Mouse (Mus musculus): ENCODE data around the gene Rnf6. TPM values are rescaled to one million over a fixed set of nuclear protein-coding genes. Genes with fewer than 3 reads are reported as not detected.

Rnf6 gene
- total and polyA plus RNA-seq, 3 experiments = 15.6 to 43.1 (median 40.6) TPM

DNA sequence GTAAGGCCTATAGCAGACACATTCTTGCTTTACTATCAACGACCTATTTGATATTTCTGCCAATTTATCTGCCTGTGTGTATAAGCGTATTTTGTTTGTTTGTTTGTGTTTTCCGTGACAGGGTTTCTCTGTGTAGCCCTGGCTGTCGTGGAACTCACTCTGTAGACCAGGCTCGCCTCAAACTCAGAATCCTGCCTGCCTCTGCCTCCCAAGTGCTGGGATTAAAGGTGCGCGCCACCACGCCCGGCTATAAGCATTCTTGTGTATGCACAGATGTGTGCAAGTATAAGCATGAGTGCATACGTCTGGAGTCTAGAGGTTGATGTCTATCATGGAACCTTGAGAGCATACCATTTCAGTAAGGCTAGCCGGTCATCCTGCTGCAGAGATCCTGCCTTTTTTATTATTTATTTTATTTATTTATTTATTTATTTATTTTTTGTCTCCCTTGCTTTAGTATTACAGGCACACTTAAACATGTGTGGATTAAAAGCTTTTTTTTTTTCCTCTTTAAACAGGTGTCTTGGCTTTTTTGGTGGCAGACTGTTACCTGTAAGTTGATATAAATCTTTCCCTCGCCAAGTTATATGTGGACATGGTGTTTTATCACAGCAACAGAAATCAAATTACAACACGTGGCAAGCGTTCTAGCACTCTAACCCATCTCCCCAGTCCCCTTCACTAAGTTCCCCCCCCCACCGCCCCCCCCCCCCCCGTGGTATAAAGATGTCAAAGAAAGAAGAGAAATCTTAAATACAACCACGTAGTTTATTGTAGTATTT lies 8.7 kb upstream of the Rnf6 start:
- Histone ChIP-seq H3K4me1 (ENCODE audit: control insufficient read depth, insufficient read depth, low read length) (no peaks in the 10 kb centered on the region; the same call in 1 of the 2 replicates), H3K79me2 (replicated peaks; ENCODE audit: control insufficient read depth, insufficient read depth, low read length) (no peaks in the 10 kb centered on the region; the same call in 1 of the 2 replicates), H3K9ac (ENCODE audit: low read depth, low read length) (no peak overlapping the region), H3K27me3 (ENCODE audit: control insufficient read depth, insufficient read depth, low read length) (no peaks in the 10 kb centered on the region), H3K4me3 (peak overlapping the region; percentile 68), H3K36me3 (ENCODE audit: control insufficient read depth, insufficient read depth, low read length) (peaks cover 4% of the 10 kb centered on the region; the same call in 1 of the 2 replicates), H3K27ac (peak overlapping the region; percentile 93; the same call in 1 of the 2 replicates)
- TF ChIP-seq CTCF (IDR thresholded peaks at IDR 0.05) = no peak
- TF ChIP-seq POLR2A (IDR thresholded peaks at IDR 0.05; ENCODE audit: insufficient read depth, low read depth, low read length) = no peak
- no peak for TF ChIP-seq EP300 (IDR thresholded peaks at IDR 0.05; ENCODE audit: insufficient read depth, low read depth, low read length)
- intact Hi-C loops (cut with DNase I) = loop anchor here (5.0 kb wide), 1 partner anchor 57 kb away; no protein-coding TSS in a partner anchor
- no peak for DNase-seq
- WGBS = 58% methylated on average over 17 of the region's 17 CpGs

- no peak for DNase-seq
- TF ChIP-seq EP300 (IDR thresholded peaks at IDR 0.05; ENCODE audit: insufficient read depth, low read depth, low read length) = no peak
- no peak for TF ChIP-seq POLR2A (IDR thresholded peaks at IDR 0.05; ENCODE audit: insufficient read depth, low read depth, low read length)
- TF ChIP-seq CTCF (IDR thresholded peaks at IDR 0.05) = no peak
These were observed 6.1 kb upstream of the Rnf6 start for GRCm38 (mm10) chr5:146227496-146227895.

DNA sequence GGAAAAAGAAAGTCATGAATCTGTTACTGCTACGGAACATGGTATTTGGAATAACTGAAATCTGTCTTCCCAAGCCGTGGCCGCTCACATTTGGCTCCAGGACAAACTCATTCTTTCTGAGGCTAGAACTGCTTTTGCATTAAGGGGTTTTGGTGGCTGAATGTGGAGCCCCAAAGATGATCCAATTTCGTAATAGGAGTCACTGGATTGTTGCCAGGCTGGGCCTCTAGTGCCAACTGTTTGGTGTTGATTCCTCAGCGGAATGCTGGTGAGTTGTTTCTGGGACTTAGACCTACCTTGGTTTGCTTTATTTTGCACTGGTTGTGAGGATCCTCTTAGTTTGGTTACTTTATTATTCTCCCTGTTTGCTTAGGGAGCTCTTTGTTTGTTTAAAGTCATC lies 2.4 kb upstream of the Rnf6 start:
- intact Hi-C loops (cut with DNase I) = no loop called here
- no peak overlapping the region for H3K4me3 ChIP-seq
- 86% methylated on average over 5 of the region's 5 CpGs for WGBS
- DNase-seq = no peak
- no peaks in the 10 kb centered on the region for H3K79me2 ChIP-seq (replicated peaks; ENCODE audit: control insufficient read depth, insufficient read depth, low read length)
- no peak overlapping the region for H3K9ac ChIP-seq (ENCODE audit: low read depth, low read length)
- H3K27ac ChIP-seq = no peak overlapping the region
- peaks cover 1% of the 10 kb centered on the region; the same call in 1 of the 2 replicates for H3K4me1 ChIP-seq (ENCODE audit: control insufficient read depth, insufficient read depth, low read length)
- no peaks in the 10 kb centered on the region for H3K27me3 ChIP-seq (ENCODE audit: control insufficient read depth, insufficient read depth, low read length)
- TF ChIP-seq CTCF (IDR thresholded peaks at IDR 0.05) = no peak
- TF ChIP-seq POLR2A (IDR thresholded peaks at IDR 0.05; ENCODE audit: insufficient read depth, low read depth, low read length) = no peak
- TF ChIP-seq EP300 (IDR thresholded peaks at IDR 0.05; ENCODE audit: insufficient read depth, low read depth, low read length) = no peak
- H3K36me3 ChIP-seq (ENCODE audit: control insufficient read depth, insufficient read depth, low read length) = peaks cover 7% of the 10 kb centered on the region

More at GRCm38 (mm10) chr5:146227496-146227895, 6.1 kb upstream of the Rnf6 start:
- Histone ChIP-seq H3K79me2 (replicated peaks; ENCODE audit: control insufficient read depth, insufficient read depth, low read length) (no peaks in the 10 kb centered on the region), H3K36me3 (ENCODE audit: control insufficient read depth, insufficient read depth, low read length) (no peaks in the 10 kb centered on the region), H3K4me3 (no peak overlapping the region), H3K27ac (no peak overlapping the region), H3K27me3 (ENCODE audit: control insufficient read depth, insufficient read depth, low read length) (no peaks in the 10 kb centered on the region), H3K9ac (ENCODE audit: low read depth, low read length) (no peak overlapping the region), H3K4me1 (ENCODE audit: control insufficient read depth, insufficient read depth, low read length) (no peaks in the 10 kb centered on the region; the same call in 1 of the 2 replicates)
- intact Hi-C loops (cut with DNase I) = no loop called here
- WGBS = 81% methylated on average over 8 of the region's 8 CpGs

GRCm38 (mm10) chr5:146221722-146222121 lies 367 bp upstream of the Rnf6 start:
- no peaks in the 10 kb centered on the region for H3K79me2 ChIP-seq (replicated peaks; ENCODE audit: control insufficient read depth, insufficient read depth, low read length)
- H3K4me1 ChIP-seq (ENCODE audit: control insufficient read depth, insufficient read depth, low read length) = peaks cover 1% of the 10 kb centered on the region; the same call in 1 of the 2 replicates
- no peak for DNase-seq
- peak overlapping the region; percentile 99 for H3K27ac ChIP-seq
- TF ChIP-seq CTCF (IDR thresholded peaks at IDR 0.05) = no peak
- TF ChIP-seq EP300 (IDR thresholded peaks at IDR 0.05; ENCODE audit: insufficient read depth, low read depth, low read length) = no peak
- TF ChIP-seq POLR2A (IDR thresholded peaks at IDR 0.05; ENCODE audit: insufficient read depth, low read depth, low read length) = no peak
- peak overlapping the region; percentile 76 for H3K4me3 ChIP-seq
- 31% methylated on average over 6 of the region's 6 CpGs for WGBS
- intact Hi-C loops (cut with DNase I) = loop anchor here (1.0 kb wide), 1 partner anchor 10 kb away; the partner anchor contains the start of gene Cdk8
- peak overlapping the region; percentile 88; the same call in 1 of the 2 replicates for H3K9ac ChIP-seq (ENCODE audit: low read depth, low read length)
- no peaks in the 10 kb centered on the region for H3K27me3 ChIP-seq (ENCODE audit: control insufficient read depth, insufficient read depth, low read length)
- H3K36me3 ChIP-seq (ENCODE audit: control insufficient read depth, insufficient read depth, low read length) = peaks cover 16% of the 10 kb centered on the region

DNA sequence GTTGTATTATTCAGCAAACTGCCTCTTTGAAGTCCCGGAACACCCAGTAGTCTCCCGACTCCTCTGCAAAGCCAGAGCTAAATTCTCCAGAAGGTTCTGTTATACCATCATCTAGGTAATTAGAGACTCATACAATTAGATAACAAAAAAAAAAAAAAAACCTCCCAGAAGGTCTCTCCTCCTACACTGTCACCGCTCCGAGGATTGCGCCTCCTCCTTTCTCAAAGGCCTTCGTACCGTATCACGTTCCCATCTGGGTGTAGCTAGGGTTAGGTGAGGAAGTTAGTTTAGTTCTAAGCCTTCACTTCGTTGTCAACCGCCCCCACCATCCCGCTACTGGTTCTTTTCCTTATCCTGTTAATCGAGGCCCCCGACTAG lies 865 bp downstream of the Rnf6 start:
- Histone ChIP-seq H3K4me1 (ENCODE audit: control insufficient read depth, insufficient read depth, low read length) (peaks cover 1% of the 10 kb centered on the region; the same call in 1 of the 2 replicates), H3K9ac (ENCODE audit: low read depth, low read length) (peak overlapping the region; percentile 39), H3K36me3 (ENCODE audit: control insufficient read depth, insufficient read depth, low read length) (peaks cover 19% of the 10 kb centered on the region), H3K27me3 (ENCODE audit: control insufficient read depth, insufficient read depth, low read length) (no peaks in the 10 kb centered on the region), H3K4me3 (peak overlapping the region; percentile 76), H3K79me2 (replicated peaks; ENCODE audit: control insufficient read depth, insufficient read depth, low read length) (no peaks in the 10 kb centered on the region), H3K27ac (peak overlapping the region; percentile 99)
- TF ChIP-seq EP300 (IDR thresholded peaks at IDR 0.05; ENCODE audit: insufficient read depth, low read depth, low read length) = no peak
- TF ChIP-seq POLR2A (IDR thresholded peaks at IDR 0.05; ENCODE audit: insufficient read depth, low read depth, low read length) = no peak
- TF ChIP-seq CTCF (IDR thresholded peaks at IDR 0.05) = no peak
- 4% methylated on average over 13 of the region's 13 CpGs for WGBS
- intact Hi-C loops (cut with DNase I) = no loop called here
- DNase-seq = no peak

GRCm38 (mm10) chr5:146205537-146205936 lies 15.8 kb downstream of the Rnf6 start:
- H3K79me2 ChIP-seq (replicated peaks; ENCODE audit: control insufficient read depth, insufficient read depth, low read length) = no peaks in the 10 kb centered on the region; the same call in 1 of the 2 replicates
- no peak for DNase-seq
- H3K27ac ChIP-seq = no peak overlapping the region
- 90% methylated on average over 5 of the region's 5 CpGs for WGBS
- H3K36me3 ChIP-seq (ENCODE audit: control insufficient read depth, insufficient read depth, low read length) = no peaks in the 10 kb centered on the region
- TF ChIP-seq EP300 (IDR thresholded peaks at IDR 0.05; ENCODE audit: insufficient read depth, low read depth, low read length) = no peak
- no peaks in the 10 kb centered on the region for H3K27me3 ChIP-seq (ENCODE audit: control insufficient read depth, insufficient read depth, low read length)
- no peak overlapping the region for H3K9ac ChIP-seq (ENCODE audit: low read depth, low read length)
- H3K4me3 ChIP-seq = no peak overlapping the region
- H3K4me1 ChIP-seq (ENCODE audit: control insufficient read depth, insufficient read depth, low read length) = no peaks in the 10 kb centered on the region
- intact Hi-C loops (cut with DNase I) = loop anchor here (5.0 kb wide), 1 partner anchor 82 kb away; no protein-coding TSS in a partner anchor
